Mouse (Mus musculus) adipose tissue, adult 10 weeks (tissue): ENCODE measurements around the gene Ugt2b34. TPM values are rescaled to one million over a fixed set of nuclear protein-coding genes. Genes with fewer than 3 reads are reported as not detected.

Experiments
- polyA plus RNA-seq: library from polyadenylated mRNA; stranded (reverse); fragments of 350-450 nt; fragmentation: Illumina TruSeq; extraction: RNeasy Lipid Tissue Mini Kit (QIAGEN cat#74804); gene quantifications from one replicate; pipeline ENCODE4 v1.2.3, GENCODE M21; 2014; ENCODE audit warnings: low read depth, low replicate concordance

The Ugt2b34 gene
- not detected for polyA plus RNA-seq

GRCm38 (mm10) chr5:86906758-86907157, at the start of gene Ugt2b34:
TSS of gene Ugt2b34 (minus strand) at chr5:86906937.

GRCm38 (mm10) chr5:86926426-86926825, 19.7 kb upstream of the Ugt2b34 start, which contains the start of gene Ugt2b1:
TSS of gene Ugt2b1 (minus strand) at chr5:86926530.

Other genes with a start within 250 kb of the Ugt2b34 start
- not detected for gene Tmprss11b, start 230.6 kb downstream of the Ugt2b34 start, polyA plus RNA-seq
- gene Tmprss11e, start 161.1 kb downstream of the Ugt2b34 start, polyA plus RNA-seq: not detected
- 52.1 TPM for gene Ythdc1, start 102.7 kb downstream of the Ugt2b34 start, polyA plus RNA-seq
- not detected for gene Ugt2b1, start 19.6 kb upstream of the Ugt2b34 start, polyA plus RNA-seq
- gene Ugt2b35, start 93.9 kb upstream of the Ugt2b34 start, polyA plus RNA-seq: not detected
- not detected for gene Ugt2b36, start 185.6 kb upstream of the Ugt2b34 start, polyA plus RNA-seq
- not detected for gene Ugt2b5, start 233.4 kb upstream of the Ugt2b34 start, polyA plus RNA-seq